Mouse (Mus musculus): ENCODE measurements around the gene Dmrtc1a.
"Not testable (repeated sequence)": the region's sequence is repeated elsewhere in the genome, so short reads cannot be mapped to it uniquely, and the experiment has no call there.

Gene Dmrtc1a

GRCm38 (mm10) chrX:102908587-102908986 lies at the start of gene Dmrtc1a, which contains the start of gene 1700011M02Rik:
Dmrtc1a (minus strand) TSS chrX:102908687.
1700011M02Rik (plus strand) TSS chrX:102908905.
- DNase-seq (ENCODE audit: extremely low read depth, insufficient read length, low spot score), result not testable (repeated sequence)

- DNase-seq (ENCODE audit: extremely low read depth, insufficient read length, low spot score), result peak; percentile 69
Observed at GRCm38 (mm10) chrX:102950136-102950535, 41.6 kb upstream of the Dmrtc1a start.

GRCm38 (mm10) chrX:102936743-102937142 lies 28.3 kb upstream of the Dmrtc1a start:
- no peak for DNase-seq (ENCODE audit: extremely low read depth, insufficient read length, low spot score)

GRCm38 (mm10) chrX:102934395-102934764 lies 25.9 kb upstream of the Dmrtc1a start:
- no peak for DNase-seq (ENCODE audit: extremely low read depth, insufficient read length, low spot score)

- DNase-seq (ENCODE audit: extremely low read depth, insufficient read length, low spot score), result no peak
Observed at GRCm38 (mm10) chrX:102933571-102934394, 25.3 kb upstream of the Dmrtc1a start.

GRCm38 (mm10) chrX:102932992-102933570 lies 24.6 kb upstream of the Dmrtc1a start:
- no peak for DNase-seq (ENCODE audit: extremely low read depth, insufficient read length, low spot score)

- DNase-seq (ENCODE audit: extremely low read depth, insufficient read length, low spot score), result not testable (repeated sequence)
Observed at GRCm38 (mm10) chrX:102928072-102928471, 19.6 kb upstream of the Dmrtc1a start, which contains the start of gene 1700018G05Rik. 1700018G05Rik (plus strand) TSS chrX:102928372.

GRCm38 (mm10) chrX:102926707-102927106 lies 18.2 kb upstream of the Dmrtc1a start:
- DNase-seq (ENCODE audit: extremely low read depth, insufficient read length, low spot score), result not testable (repeated sequence)

GRCm38 (mm10) chrX:102914823-102915222 lies 6.3 kb upstream of the Dmrtc1a start:
- not testable (repeated sequence) for DNase-seq (ENCODE audit: extremely low read depth, insufficient read length, low spot score)

- DNase-seq (ENCODE audit: extremely low read depth, insufficient read length, low spot score), result no peak
Observed at GRCm38 (mm10) chrX:102867871-102868270, 40.6 kb downstream of the Dmrtc1a start, which contains the start of gene 1700031F05Rik. 1700031F05Rik (minus strand) TSS chrX:102867971.

- DNase-seq (ENCODE audit: extremely low read depth, insufficient read length, low spot score), result not testable (repeated sequence)
Observed at GRCm38 (mm10) chrX:102854516-102854915, 54.0 kb downstream of the Dmrtc1a start, which contains the start of gene Dmrtc1c2. Dmrtc1c2 (minus strand) TSS chrX:102854616.
